Mouse (Mus musculus) heart, adult 2 months (tissue): ENCODE measurements around the gene Wnt9a.

Source experiments
- CTCF ChIP-seq: fragments of 200-600 bp; IDR thresholded peaks from 2 replicates; pipeline ENCODE4 v1.8.1; 2022; ENCODE audit warnings: antibody characterized with exemption, mild to moderate bottlenecking, moderate library complexity
- EP300 ChIP-seq: fragments of 200-500 bp; IDR thresholded peaks from 2 replicates; pipeline ENCODE4 v1.6.1; 2011; ENCODE audit warnings: low read depth, low read length, control low read depth; ENCODE audit not compliant: insufficient read depth
- POLR2A ChIP-seq: fragments of 200-500 bp; IDR thresholded peaks from 2 replicates; pipeline ENCODE4 v1.6.1; 2011; ENCODE audit warnings: mild to moderate bottlenecking, low read depth, low read length, control low read depth; ENCODE audit not compliant: insufficient read depth

- TF ChIP-seq POLR2A = no peak
- no peak for TF ChIP-seq CTCF
- no peak for TF ChIP-seq EP300
These were observed 71.3 kb downstream of the Wnt9a start for GRCm38 (mm10) chr11:59377999-59378398.
